Mouse (Mus musculus) cortical plate, adult 2 months (tissue): ENCODE measurements around the gene Nudt21. TPM values are rescaled to one million over a fixed set of nuclear protein-coding genes. Genes with fewer than 3 reads are reported as not detected.

Experiments
- H3K27ac ChIP-seq: fragments of 200-500 bp; 2 replicates; pipeline ENCODE4 v1.5.1; 2012; ENCODE audit warnings: low read length, control low read depth, inconsistent platforms; ENCODE audit not compliant: insufficient read depth
- H3K4me1 ChIP-seq: fragments of 200-500 bp; 2 replicates; pipeline ENCODE4 v1.6.1; 2011; ENCODE audit warnings: low read length; ENCODE audit not compliant: control insufficient read depth, insufficient read depth
- H3K4me3 ChIP-seq: fragments of 200-500 bp; 2 replicates; pipeline ENCODE4 v1.5.1; 2011; ENCODE audit warnings: mild to moderate bottlenecking, low read length, control low read depth; ENCODE audit not compliant: insufficient read depth
- CTCF ChIP-seq: fragments of 200-500 bp; IDR thresholded peaks from 2 replicates; pipeline ENCODE4 v1.5.1; 2011; ENCODE audit warnings: mild to moderate bottlenecking, control low read depth, low read length; ENCODE audit not compliant: insufficient read depth; ENCODE audit errors: extremely low read depth
- POLR2A ChIP-seq: fragments of 200-500 bp; IDR thresholded peaks from 2 replicates; pipeline ENCODE4 v1.6.1; 2011; ENCODE audit warnings: mild to moderate bottlenecking, low read length, control low read depth; ENCODE audit not compliant: insufficient read depth; ENCODE audit errors: extremely low read depth
- polyA plus RNA-seq: library from polyadenylated mRNA; depleted of rRNA; stranded (reverse); fragments of >200 nt; gene quantifications from 2 replicates; pipeline ENCODE4 v1.2.3, GENCODE M21; 2012

The Nudt21 gene
- polyA plus RNA-seq, 1 experiment, result 31.1 TPM

DNA sequence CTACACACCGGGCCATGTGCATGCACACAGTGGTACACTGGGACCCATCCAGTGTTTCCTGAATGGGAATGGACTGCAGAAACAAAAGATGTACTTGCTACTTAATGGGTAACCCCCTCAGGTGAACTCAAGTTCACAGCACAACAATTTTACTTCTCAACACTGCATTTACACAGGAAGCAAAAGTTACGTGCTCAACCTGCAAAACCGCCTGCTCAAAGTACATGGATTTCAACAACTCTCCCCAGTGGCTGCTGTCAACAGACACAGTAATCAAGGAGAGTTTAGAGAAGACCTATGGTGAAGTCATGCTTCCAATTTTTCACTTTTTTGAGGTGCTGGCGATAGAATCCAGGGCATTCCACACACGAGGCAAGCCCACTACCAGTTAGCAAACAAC, 1.6 kb downstream of the Nudt21 start:
- no peak overlapping the region for H3K4me3 ChIP-seq
- no peak for TF ChIP-seq CTCF
- TF ChIP-seq POLR2A, result no peak
- H3K4me1 ChIP-seq, result peaks cover 4% of the 10 kb centered on the region
- no peak overlapping the region for H3K27ac ChIP-seq

- TF ChIP-seq POLR2A (no peak), CTCF (no peak)
- no peak overlapping the region for H3K4me3 ChIP-seq
These were observed 3.2 kb downstream of the Nudt21 start for GRCm38 (mm10) chr8:94033601-94034000.

GRCm38 (mm10) chr8:94029701-94030100, 7.1 kb downstream of the Nudt21 start:
- no peak overlapping the region for H3K4me3 ChIP-seq
- no peak overlapping the region for H3K27ac ChIP-seq
- H3K4me1 ChIP-seq, result no peaks in the 10 kb centered on the region; the same call in 1 of the 2 replicates
- TF ChIP-seq POLR2A (no peak), CTCF (no peak)

More at GRCm38 (mm10) chr8:94033601-94034000, 3.2 kb downstream of the Nudt21 start:
- H3K4me1 ChIP-seq, result peaks cover 4% of the 10 kb centered on the region
- H3K27ac ChIP-seq, result no peak overlapping the region

DNA sequence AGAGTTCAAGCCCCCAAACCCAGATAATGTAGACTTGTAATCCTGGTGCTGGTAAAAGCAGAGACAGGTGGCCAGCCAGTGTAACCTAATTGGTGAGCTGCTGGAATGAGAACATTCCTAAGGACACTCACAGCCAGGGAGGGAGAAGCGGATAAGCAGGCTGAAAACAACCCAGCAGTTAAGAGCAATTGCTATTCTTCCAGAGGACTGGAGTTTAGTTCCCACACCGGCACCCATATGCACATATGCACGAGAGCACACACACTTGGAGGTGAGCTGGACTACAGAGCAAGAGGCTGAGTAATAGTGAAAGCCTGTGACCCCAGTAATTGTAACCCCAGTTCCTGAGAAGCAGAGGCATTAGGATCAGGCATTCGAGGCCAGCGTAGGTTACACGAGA, 12.9 kb downstream of the Nudt21 start:
- no peak overlapping the region for H3K27ac ChIP-seq
- no peak overlapping the region for H3K4me3 ChIP-seq
- H3K4me1 ChIP-seq, result no peaks in the 10 kb centered on the region
- TF ChIP-seq CTCF, result no peak
- no peak for TF ChIP-seq POLR2A

DNA sequence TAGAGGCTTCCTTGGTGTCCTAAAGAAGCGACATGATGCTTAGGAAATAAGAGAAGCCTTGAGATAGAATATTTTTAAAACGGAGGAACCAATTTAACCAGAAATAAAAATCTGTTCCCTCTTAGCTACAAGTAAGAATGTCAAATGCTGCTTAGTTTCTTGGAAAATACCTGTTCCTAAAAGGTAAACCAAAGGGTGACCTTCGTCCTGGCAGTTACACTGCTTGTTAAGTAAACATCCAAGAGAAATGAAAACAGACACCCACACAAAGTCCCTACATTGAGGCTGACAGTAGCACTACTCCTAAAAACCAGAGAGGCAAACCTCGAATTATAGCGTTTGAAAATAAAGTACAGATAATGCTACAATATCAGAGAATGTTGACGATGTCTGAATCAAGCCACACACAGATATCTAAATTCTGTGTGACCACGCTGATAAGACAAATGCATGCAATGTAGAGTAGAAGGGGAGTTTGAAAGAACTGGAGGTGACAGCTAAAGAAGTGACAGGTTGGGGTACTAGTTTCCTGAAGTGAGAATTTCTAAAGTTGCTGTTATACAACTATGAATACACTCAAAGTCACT, 23.7 kb downstream of the Nudt21 start:
- H3K4me1 ChIP-seq, result peaks cover 9% of the 10 kb centered on the region; the same call in 1 of the 2 replicates
- peak overlapping the region; percentile 58 for H3K4me3 ChIP-seq
- H3K27ac ChIP-seq, result peak overlapping the region; percentile 94
- TF ChIP-seq POLR2A (no peak), CTCF (no peak)

- peak within 1 kb of the TSS; percentile 58 for H3K4me3 ChIP-seq
- peaks cover 9% of the 10 kb centered on the region; the same call in 1 of the 2 replicates for H3K4me1 ChIP-seq
- H3K27ac ChIP-seq, result peak within 1 kb of the TSS; percentile 100
- no peak for TF ChIP-seq CTCF
- TF ChIP-seq POLR2A, result no peak
These were observed 24.5 kb downstream of the Nudt21 start, which contains the start of gene Amfr for GRCm38 (mm10) chr8:94012013-94012951. Amfr (minus strand) TSS chr8:94012842.

- Histone ChIP-seq H3K27ac (peak overlapping the region; percentile 79; the same call in 1 of the 2 replicates), H3K4me1 (peaks cover 9% of the 10 kb centered on the region; the same call in 1 of the 2 replicates), H3K4me3 (peak overlapping the region; percentile 58)
- TF ChIP-seq CTCF (no peak), POLR2A (no peak)
These were observed 25.5 kb downstream of the Nudt21 start for GRCm38 (mm10) chr8:94011076-94012012.

DNA sequence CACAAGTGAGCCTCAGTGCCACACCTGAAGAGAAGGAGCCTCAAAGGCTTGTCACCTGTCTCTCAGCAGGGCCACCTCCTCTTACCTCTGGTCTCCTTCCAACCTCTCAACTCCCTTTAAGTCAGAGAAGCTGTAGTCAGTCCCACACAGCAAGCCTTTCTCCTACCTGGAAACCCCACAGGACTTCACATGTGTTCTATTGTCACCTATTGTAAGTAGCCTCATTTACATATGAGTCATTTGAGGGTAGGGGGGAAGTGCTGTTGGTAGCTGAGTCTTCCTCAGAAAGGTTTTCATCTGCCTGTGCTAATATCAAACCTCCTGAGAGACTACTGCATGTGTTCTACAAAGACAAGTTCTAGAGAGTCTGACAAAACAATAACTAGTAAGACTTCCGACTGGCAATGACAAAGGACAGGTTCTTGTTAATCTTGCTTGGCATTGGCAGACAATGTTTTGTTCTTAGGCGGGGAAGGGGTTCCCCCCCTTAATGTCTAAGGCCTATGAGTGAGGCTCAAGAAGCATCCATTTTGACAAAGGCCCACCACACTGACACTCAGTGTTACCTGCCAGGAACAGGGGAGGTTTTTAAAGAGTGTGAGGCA, 26.6 kb downstream of the Nudt21 start:
- Histone ChIP-seq H3K4me1 (peaks cover 9% of the 10 kb centered on the region; the same call in 1 of the 2 replicates), H3K4me3 (no peak overlapping the region; the same call in 1 of the 2 replicates), H3K27ac (no peak overlapping the region)
- TF ChIP-seq CTCF, result no peak
- TF ChIP-seq POLR2A, result no peak
